Mouse (Mus musculus): Measurements from ENCODE around the gene Sh3rf3.

- TF ChIP-seq POLR2A (IDR thresholded peaks at IDR 0.05; ENCODE audit: low read depth, low read length), result no peak
- no peak for TF ChIP-seq CTCF (IDR thresholded peaks at IDR 0.05; ENCODE audit: extremely low read depth, insufficient read depth, insufficient read length, insufficient replicate concordance)
Measured at GRCm38 (mm10) chr10:59158627-59159026, 345.5 kb downstream of the Sh3rf3 start.

Measured in spleen, adult 2 months (tissue).